Mouse (Mus musculus): ENCODE results near the gene Zfp57.
"Not testable (repeated sequence)": the region's sequence is repeated elsewhere in the genome, so short reads cannot be mapped to it uniquely, and the experiment has no call there.

Zfp57 gene

DNA sequence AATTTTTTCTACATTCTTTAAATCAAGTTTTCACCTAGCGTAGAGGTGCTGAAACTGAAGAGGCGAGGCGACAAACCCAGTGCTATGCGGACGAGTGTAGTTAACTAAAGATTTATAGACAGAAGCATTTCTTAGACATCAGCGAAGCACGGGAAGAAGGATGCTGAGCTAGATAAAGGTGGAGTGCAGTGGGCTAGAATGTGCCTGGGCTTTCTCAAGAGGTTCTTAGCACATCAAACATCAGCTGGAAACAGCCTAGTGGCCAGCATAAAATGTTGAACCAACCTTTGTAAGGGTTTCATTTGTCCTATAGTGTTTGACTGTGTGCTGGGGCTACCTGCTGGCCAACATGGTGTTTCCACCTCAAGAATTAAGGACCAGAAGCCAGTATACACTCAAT lies at the start of gene Zfp57:
Zfp57 (plus strand) TSS at position 301 of the 400 bp plus-strand sequence.
- DNase-seq, result no peak

GRCm38 (mm10) chr17:36952631-36953030 lies 48.3 kb upstream of the Zfp57 start:
- DNase-seq, result no peak

DNA sequence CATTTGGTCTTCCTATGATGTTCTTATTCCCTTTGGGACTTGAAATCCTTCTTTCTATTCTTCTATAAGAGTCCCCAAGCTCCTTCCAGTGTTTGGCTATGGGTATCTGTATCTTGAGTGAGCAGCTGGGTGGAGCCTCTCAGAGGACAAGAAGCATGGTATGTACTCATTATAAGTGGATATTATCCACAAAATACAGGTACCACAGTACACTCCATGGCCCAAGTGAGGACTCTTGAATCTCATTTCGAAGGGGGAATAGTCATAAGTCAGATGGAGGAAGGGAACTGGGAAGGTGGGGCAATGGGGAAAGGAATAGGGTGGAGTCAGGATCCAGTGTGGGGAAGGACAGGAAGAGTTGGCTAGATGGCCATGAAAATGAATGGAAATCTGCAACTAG lies 47.9 kb upstream of the Zfp57 start:
- DNase-seq, result no peak

DNA sequence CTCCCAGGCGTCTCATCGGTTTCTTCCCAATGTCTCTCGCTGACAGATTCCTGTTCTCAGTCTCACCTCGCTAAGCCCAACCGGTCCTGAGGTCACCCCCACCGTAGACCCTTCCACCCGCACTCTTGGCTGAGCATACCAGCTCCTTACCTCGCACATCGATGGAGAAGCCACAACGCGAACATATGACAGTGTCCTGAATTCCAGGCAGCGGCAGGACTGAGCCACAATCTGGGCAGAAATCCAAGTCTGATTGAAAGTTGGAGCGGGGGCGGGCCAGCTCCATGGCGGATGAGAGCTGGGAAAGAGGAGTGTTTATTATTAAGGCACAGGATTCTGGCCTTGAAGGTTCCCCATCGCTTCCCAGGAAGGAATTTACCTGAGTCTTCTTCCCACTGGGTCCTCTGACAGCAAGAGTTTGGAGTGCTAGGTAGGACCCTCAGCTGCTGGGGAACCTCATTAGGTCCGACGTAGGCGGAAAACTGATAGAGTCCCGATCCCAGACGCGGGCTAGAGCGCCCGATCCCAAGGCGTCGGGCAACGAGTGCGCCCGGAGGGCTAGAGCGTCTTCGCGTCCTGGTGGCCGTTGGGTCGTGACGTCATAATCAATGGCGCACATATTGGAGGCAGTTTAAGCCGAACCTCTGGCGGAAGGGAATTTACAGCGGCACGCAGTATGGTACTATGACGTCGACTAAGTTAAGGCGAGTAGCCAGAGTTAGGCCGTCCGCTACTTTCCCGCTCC lies 42.8 kb upstream of the Zfp57 start, which contains the start of the genes Znrd1 and Znrd1as:
Znrd1 (minus strand) TSS at position 561 of the 745 bp plus-strand sequence.
Znrd1as (plus strand) TSS at position 594 of the 745 bp plus-strand sequence.
- peak; percentile 92 for DNase-seq

DNA sequence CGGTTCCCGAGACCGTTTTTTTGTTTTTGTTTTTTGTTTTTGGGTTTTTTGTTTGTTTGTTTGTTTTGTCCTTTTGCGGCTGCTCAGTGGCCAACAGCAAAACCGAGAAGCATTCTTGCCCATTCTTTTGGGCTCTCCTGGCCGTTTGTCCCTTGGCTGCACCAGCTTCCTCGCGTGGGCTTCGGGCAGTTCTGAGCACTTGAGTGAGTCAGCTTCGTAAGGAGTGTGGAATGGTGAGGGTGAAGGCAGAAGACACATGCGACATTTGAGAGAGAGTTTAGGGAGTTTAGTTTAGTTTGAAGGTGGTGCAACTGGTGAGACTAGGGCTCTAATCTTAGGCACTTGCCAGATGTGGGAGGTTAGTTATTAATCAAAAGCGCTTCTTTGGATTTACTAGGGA lies 42.1 kb upstream of the Zfp57 start:
- no peak for DNase-seq

- no peak for DNase-seq
Measured at GRCm38 (mm10) chr17:36961125-36961524, 39.8 kb upstream of the Zfp57 start.

DNA sequence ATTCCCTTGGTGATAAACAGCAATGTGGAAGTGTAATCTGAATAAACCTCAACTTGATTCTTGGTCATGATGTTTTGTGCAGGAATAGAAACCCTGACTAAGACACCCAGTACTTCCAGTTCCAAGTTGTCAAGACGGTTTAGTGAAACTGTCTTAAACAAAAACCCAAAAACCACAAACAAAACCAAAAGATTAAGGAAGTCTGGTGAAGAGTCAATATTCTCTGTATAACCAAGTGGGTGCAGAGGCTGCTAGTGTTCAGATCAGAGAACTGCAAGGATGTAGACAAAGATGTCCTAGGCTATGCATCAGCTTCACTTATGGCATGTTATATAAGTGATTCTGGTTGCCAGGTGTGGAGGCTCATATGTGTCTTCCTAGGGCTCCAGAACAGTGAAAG lies 34.1 kb upstream of the Zfp57 start:
- no peak for DNase-seq

- DNase-seq, result no peak
Measured at GRCm38 (mm10) chr17:36970316-36970890, 30.6 kb upstream of the Zfp57 start.

DNA sequence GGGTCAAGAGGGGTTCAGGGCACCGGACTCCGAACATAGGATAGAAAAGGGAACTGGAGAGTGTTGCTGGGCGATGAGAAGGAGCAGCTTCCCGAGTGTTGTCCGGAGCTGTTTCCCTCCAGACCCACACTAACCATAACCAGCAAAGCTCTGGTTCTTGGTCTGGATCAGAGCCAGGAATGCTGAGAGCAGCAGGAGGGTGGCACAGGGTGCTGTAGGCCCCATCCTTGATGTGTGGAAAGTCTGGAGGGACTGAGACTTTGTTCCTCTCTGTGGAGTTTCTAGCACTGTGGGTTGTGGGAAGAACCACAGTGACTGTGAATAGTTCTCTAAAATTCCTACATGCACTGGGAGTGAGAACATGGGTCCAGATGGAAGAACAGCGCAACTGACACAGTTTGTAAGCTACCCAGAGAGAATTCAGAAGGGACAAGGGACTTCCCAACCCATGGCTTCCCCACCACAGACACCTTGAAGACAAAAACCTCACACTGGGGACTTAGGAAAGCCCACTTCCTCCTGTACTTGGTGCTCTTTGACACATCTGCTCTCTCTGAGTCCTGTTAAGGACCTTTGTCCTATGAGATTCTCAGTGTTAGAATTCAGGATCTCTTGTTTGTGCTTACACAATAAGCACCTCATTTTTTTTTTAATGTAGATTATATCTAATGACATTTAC lies 29.7 kb upstream of the Zfp57 start:
- DNase-seq, result no peak

GRCm38 (mm10) chr17:36972791-36973190 lies 28.2 kb upstream of the Zfp57 start:
- DNase-seq, result no peak

DNA sequence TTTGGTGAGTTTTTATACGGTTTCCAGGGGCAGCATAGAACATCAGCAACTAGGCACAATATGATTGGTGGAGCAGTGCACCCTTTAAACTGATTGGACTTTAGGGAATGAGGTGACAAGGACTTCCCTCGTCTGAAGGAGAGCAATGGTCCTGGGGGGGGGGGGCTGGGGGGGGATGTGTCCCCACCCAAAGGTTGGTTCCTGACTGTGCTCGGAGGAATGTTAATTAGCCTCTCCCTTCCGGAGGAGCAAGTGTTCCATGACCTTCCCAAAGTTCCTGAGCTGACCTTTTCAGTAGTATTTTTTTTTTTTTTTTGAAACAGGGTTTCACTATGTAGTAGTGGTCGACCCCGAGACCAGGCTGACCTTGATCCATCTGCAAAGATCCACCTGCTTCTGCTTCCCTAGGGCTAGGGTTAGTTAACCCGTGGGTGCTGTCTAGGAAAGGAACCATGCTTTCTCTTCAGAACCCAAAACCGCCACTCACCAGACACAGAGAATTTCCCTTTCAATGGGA lies 27.6 kb upstream of the Zfp57 start:
- DNase-seq, result no peak

DNA sequence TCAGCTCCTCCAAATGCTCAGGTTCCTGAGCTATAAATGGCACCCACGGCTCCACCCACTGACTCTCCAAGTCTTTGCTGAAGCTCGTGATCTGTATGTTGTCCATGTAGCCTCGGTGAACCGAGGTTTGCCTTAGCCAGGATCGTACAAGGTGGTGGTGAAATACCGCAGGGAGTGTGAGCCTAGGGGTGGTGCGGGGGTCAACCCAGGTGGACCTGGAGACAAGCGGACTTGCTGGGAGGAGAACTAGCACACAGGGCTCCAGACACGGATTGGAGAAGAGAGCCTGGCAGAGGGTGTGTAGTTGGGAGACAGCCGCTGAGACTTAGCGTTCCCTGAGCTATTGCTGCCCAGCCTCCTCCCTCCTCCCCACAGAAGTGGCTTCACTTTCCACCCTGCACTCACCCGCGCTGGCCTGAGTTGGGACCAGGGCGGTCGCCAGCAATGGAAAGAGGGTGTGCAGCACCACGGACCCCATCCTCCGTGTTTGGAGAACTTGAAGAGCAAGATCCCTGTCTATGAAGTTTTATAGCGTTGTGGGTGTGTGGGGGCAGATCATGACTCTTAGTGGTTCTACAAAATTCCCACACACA lies 19.6 kb upstream of the Zfp57 start, which contains the start of gene 2410137M14Rik:
2410137M14Rik (minus strand) TSS at position 17 of the 593 bp plus-strand sequence.
- no peak for DNase-seq

DNA sequence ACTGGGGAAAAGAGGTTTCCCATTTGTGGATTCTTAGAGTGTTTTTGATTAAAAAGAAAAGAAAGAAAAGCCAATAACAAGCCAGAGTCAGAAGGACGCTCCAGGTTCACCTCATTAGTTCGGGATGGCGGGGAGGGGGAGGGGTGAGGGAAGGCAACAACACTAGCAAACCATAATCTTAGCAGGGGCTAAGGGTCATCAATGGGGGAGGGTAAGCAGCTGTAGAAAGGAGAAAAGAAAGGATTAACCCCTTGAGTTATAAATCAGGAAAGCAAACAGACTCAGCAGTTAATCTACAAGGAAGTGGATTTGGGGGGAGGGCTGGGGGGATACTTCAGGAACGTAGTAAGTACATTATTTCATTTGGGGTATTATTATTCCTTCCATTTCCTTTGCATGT lies 19.1 kb upstream of the Zfp57 start:
- DNase-seq, result no peak

GRCm38 (mm10) chr17:36982253-36983155 lies 18.5 kb upstream of the Zfp57 start:
- no peak for DNase-seq

- DNase-seq, result no peak
Measured at GRCm38 (mm10) chr17:36988475-36988874, 12.5 kb upstream of the Zfp57 start.

- DNase-seq, result no peak
Measured at GRCm38 (mm10) chr17:36989437-36989836, 11.5 kb upstream of the Zfp57 start, which contains the start of gene H2-M5. H2-M5 (minus strand) TSS chr17:36989537.

- not testable (repeated sequence) for DNase-seq
Measured at GRCm38 (mm10) chr17:36990630-36991029, 10.3 kb upstream of the Zfp57 start.

DNA sequence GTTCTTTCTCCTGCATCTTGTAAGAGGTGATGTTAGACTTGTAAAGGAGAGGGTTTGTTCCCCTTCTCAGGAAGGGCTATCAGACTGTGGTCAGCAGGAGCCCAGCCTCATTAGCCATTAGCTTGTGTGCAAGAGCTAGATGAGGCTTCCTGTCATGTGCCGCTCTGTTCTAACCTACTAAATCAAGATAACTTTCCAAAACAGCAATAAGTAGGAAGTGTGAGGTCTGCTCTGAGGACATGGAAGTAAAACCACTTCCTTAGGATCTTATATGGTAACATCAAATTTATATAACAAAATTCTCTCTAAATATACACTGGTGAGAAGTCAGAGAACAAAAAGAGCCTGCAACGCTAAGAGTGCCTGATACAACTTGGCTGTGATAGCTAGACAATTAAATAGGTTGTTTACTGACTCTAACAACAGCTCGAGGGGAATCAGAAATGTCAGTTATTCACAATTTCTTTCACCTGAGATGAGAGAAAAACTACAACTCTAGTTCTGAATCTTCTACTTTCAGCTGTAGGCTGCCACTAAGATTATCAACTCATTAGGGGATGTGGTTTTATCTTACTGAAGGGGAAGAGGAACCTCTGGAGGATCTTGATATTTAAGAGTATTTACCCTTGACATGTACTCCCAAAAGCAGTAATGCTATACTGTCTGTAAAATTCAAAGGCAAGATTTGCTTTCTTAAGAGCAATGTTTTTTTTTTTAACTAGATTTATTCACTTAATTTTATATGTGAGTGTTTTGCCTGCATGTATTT lies 8.4 kb upstream of the Zfp57 start:
- no peak for DNase-seq

DNA sequence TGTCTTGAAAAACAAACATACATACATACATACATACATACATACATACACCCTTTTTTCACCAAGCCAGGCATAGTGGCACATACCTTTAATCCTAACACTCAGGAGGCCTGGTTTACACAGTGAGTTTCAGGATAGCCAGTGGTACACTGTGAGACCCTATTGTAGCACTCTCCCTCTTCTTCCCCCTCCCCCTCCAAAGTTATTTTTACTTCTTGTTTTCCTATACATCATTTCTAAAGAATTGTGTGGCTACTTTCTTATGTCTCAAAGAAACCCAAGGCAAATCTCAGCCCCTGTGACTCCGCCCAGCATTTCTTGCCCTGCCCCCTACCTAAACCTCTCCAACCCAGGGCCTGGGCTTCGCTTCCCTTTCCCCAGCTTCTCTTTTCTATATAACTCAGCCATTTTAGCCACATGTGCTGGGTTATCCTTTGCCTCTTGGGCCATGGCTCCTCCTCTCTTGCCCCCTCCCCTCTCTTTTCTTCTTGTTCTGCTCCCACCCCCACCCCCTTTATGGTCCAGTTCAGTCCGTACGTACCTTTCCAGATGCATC lies 7.1 kb upstream of the Zfp57 start:
- DNase-seq, result no peak

- no peak for DNase-seq
Measured at GRCm38 (mm10) chr17:36994528-36994927, 6.4 kb upstream of the Zfp57 start.

GRCm38 (mm10) chr17:36995448-36995847 lies 5.5 kb upstream of the Zfp57 start:
- no peak for DNase-seq
